Mouse (Mus musculus): ENCODE data around the gene C8b. TPM values are rescaled to one million over a fixed set of nuclear protein-coding genes. Genes with fewer than 3 reads are reported as not detected.

The C8b gene
- polyA plus RNA-seq (2016; fragmentation: Nextera tagmentation; extraction: Ambion mirVana), result 0.12 TPM in 1 of 2 replicates, not detected in the other

- Histone ChIP-seq H3K4me3 (no peak within 1 kb of the TSS), H3K27me3 (ENCODE audit: low read depth, poor library complexity, severe bottlenecking) (no peaks in the 10 kb centered on the region), H3K36me3 (no peaks in the 10 kb centered on the region), H3K27ac (replicated peaks) (no peak within 1 kb of the TSS), H3K4me1 (peaks cover 7% of the 10 kb centered on the region), H3K9me3 (replicated peaks) (0 out of 2 replicates have a peak, but pooled peaks cover 3% of the 10 kb centered on the region)
- no peak for DNase-seq (ENCODE audit: low spot score)
- WGBS, result 85% methylated on average over 8 of the region's 8 CpGs
Measured at GRCm38 (mm10) chr4:104766065-104766464, at the start of gene C8b. Gene C8b, plus strand, starts transcription at chr4:104766317.

GRCm38 (mm10) chr4:104716506-104716905 is 49.6 kb upstream of the C8b start:
- no peaks in the 10 kb centered on the region for H3K36me3 ChIP-seq
- no peak for DNase-seq (ENCODE audit: low spot score)
- WGBS, result 84% methylated on average over 1 of the region's 1 CpGs
- no peaks in the 10 kb centered on the region for H3K27me3 ChIP-seq (ENCODE audit: low read depth, poor library complexity, severe bottlenecking)
- H3K4me1 ChIP-seq, result peaks cover 26% of the 10 kb centered on the region
- H3K9me3 ChIP-seq (replicated peaks), result no peaks in the 10 kb centered on the region
- no peak overlapping the region for H3K4me3 ChIP-seq
- no peak overlapping the region for H3K27ac ChIP-seq (replicated peaks)

GRCm38 (mm10) chr4:104718973-104719795 is 46.9 kb upstream of the C8b start:
- peak; percentile 22 for DNase-seq (ENCODE audit: low spot score)
- H3K4me3 ChIP-seq, result no peak overlapping the region
- no peaks in the 10 kb centered on the region for H3K27me3 ChIP-seq (ENCODE audit: low read depth, poor library complexity, severe bottlenecking)
- no peaks in the 10 kb centered on the region for H3K36me3 ChIP-seq
- peak overlapping the region; percentile 61 for H3K27ac ChIP-seq (replicated peaks)
- peaks cover 29% of the 10 kb centered on the region for H3K4me1 ChIP-seq
- no peaks in the 10 kb centered on the region for H3K9me3 ChIP-seq (replicated peaks)
- 73% methylated on average over 13 of the region's 13 CpGs for WGBS

- H3K27ac ChIP-seq (replicated peaks), result no peak overlapping the region
- no peak for DNase-seq (ENCODE audit: low spot score)
- H3K36me3 ChIP-seq, result no peaks in the 10 kb centered on the region
- H3K4me3 ChIP-seq, result no peak overlapping the region
- H3K9me3 ChIP-seq (replicated peaks), result no peaks in the 10 kb centered on the region
- WGBS, result 92% methylated on average over 6 of the region's 6 CpGs
- H3K4me1 ChIP-seq, result peaks cover 21% of the 10 kb centered on the region
- H3K27me3 ChIP-seq (ENCODE audit: low read depth, poor library complexity, severe bottlenecking), result no peaks in the 10 kb centered on the region
Measured at GRCm38 (mm10) chr4:104723527-104724045, 42.5 kb upstream of the C8b start.

GRCm38 (mm10) chr4:104724258-104724657 is 41.9 kb upstream of the C8b start:
- 81% methylated on average over 5 of the region's 5 CpGs for WGBS
- H3K27ac ChIP-seq (replicated peaks), result no peak overlapping the region
- no peak for DNase-seq (ENCODE audit: low spot score)
- no peaks in the 10 kb centered on the region for H3K36me3 ChIP-seq
- no peaks in the 10 kb centered on the region for H3K9me3 ChIP-seq (replicated peaks)
- H3K27me3 ChIP-seq (ENCODE audit: low read depth, poor library complexity, severe bottlenecking), result no peaks in the 10 kb centered on the region
- no peak overlapping the region for H3K4me3 ChIP-seq
- H3K4me1 ChIP-seq, result peaks cover 14% of the 10 kb centered on the region

GRCm38 (mm10) chr4:104725673-104726072 is 40.4 kb upstream of the C8b start:
- DNase-seq (ENCODE audit: low spot score), result no peak

GRCm38 (mm10) chr4:104729185-104729584 is 36.9 kb upstream of the C8b start:
- Histone ChIP-seq H3K36me3 (no peaks in the 10 kb centered on the region), H3K27me3 (ENCODE audit: low read depth, poor library complexity, severe bottlenecking) (no peaks in the 10 kb centered on the region), H3K4me3 (no peak overlapping the region), H3K27ac (replicated peaks) (no peak overlapping the region), H3K9me3 (replicated peaks) (no peaks in the 10 kb centered on the region), H3K4me1 (no peaks in the 10 kb centered on the region)
- no peak for DNase-seq (ENCODE audit: low spot score)
- WGBS, result 88% methylated on average over 8 of the region's 8 CpGs

More at GRCm38 (mm10) chr4:104725673-104726072, 40.4 kb upstream of the C8b start:
- H3K27ac ChIP-seq (replicated peaks), result no peak overlapping the region
- H3K36me3 ChIP-seq, result no peaks in the 10 kb centered on the region
- no peaks in the 10 kb centered on the region for H3K27me3 ChIP-seq (ENCODE audit: low read depth, poor library complexity, severe bottlenecking)
- H3K4me3 ChIP-seq, result no peak overlapping the region
- H3K9me3 ChIP-seq (replicated peaks), result no peaks in the 10 kb centered on the region
- H3K4me1 ChIP-seq, result peaks cover 3% of the 10 kb centered on the region; the same call in 1 of the 2 replicates
- WGBS, result 50% methylated on average over 3 of the region's 3 CpGs

- Histone ChIP-seq H3K4me1 (no peaks in the 10 kb centered on the region), H3K4me3 (no peak overlapping the region), H3K27ac (replicated peaks) (no peak overlapping the region), H3K27me3 (ENCODE audit: low read depth, poor library complexity, severe bottlenecking) (no peaks in the 10 kb centered on the region), H3K36me3 (no peaks in the 10 kb centered on the region), H3K9me3 (replicated peaks) (no peaks in the 10 kb centered on the region)
- DNase-seq (ENCODE audit: low spot score), result no peak
- WGBS, result 80% methylated on average over 6 of the region's 6 CpGs
Measured at GRCm38 (mm10) chr4:104746500-104746899, 19.6 kb upstream of the C8b start.

- Histone ChIP-seq H3K4me3 (no peak overlapping the region), H3K9me3 (replicated peaks) (no peaks in the 10 kb centered on the region), H3K4me1 (peaks cover 11% of the 10 kb centered on the region), H3K27ac (replicated peaks) (no peak overlapping the region), H3K36me3 (no peaks in the 10 kb centered on the region), H3K27me3 (ENCODE audit: low read depth, poor library complexity, severe bottlenecking) (no peaks in the 10 kb centered on the region)
- no peak for DNase-seq (ENCODE audit: low spot score)
- WGBS, result 82% methylated on average over 3 of the region's 3 CpGs
Measured at GRCm38 (mm10) chr4:104754090-104754489, 12.0 kb upstream of the C8b start.

- peak; percentile 34 for DNase-seq (ENCODE audit: low spot score)
- WGBS, result 49% methylated on average over 13 of the region's 13 CpGs
- H3K27ac ChIP-seq (replicated peaks), result peak overlapping the region; percentile 69
- H3K4me1 ChIP-seq, result peaks cover 23% of the 10 kb centered on the region
- no peaks in the 10 kb centered on the region for H3K36me3 ChIP-seq
- 0 out of 2 replicates have a peak, but pooled peaks cover 3% of the 10 kb centered on the region for H3K9me3 ChIP-seq (replicated peaks)
- H3K4me3 ChIP-seq, result no peak overlapping the region
- no peaks in the 10 kb centered on the region for H3K27me3 ChIP-seq (ENCODE audit: low read depth, poor library complexity, severe bottlenecking)
Measured at GRCm38 (mm10) chr4:104760878-104761624, 5.1 kb upstream of the C8b start.

GRCm38 (mm10) chr4:104768190-104768589 is 2.1 kb downstream of the C8b start:
- Histone ChIP-seq H3K27me3 (ENCODE audit: low read depth, poor library complexity, severe bottlenecking) (peaks cover 3% of the 10 kb centered on the region; the same call in 1 of the 2 replicates), H3K36me3 (no peaks in the 10 kb centered on the region), H3K4me3 (no peak overlapping the region), H3K27ac (replicated peaks) (no peak overlapping the region), H3K9me3 (replicated peaks) (0 out of 2 replicates have a peak, but pooled peaks cover 3% of the 10 kb centered on the region), H3K4me1 (no peaks in the 10 kb centered on the region)
- no peak for DNase-seq (ENCODE audit: low spot score)
- whole genome bisulfite sequencing, result 86% methylated on average over 4 of the region's 4 CpGs

GRCm38 (mm10) chr4:104769602-104770001 is 3.5 kb downstream of the C8b start:
- Histone ChIP-seq H3K27ac (replicated peaks) (no peak overlapping the region), H3K4me3 (no peak overlapping the region), H3K27me3 (ENCODE audit: low read depth, poor library complexity, severe bottlenecking) (peaks cover 14% of the 10 kb centered on the region), H3K36me3 (no peaks in the 10 kb centered on the region), H3K4me1 (no peaks in the 10 kb centered on the region), H3K9me3 (replicated peaks) (0 out of 2 replicates have a peak, but pooled peaks cover 3% of the 10 kb centered on the region)
- 92% methylated on average over 8 of the region's 8 CpGs for WGBS
- DNase-seq (ENCODE audit: low spot score), result no peak
